Mouse (Mus musculus) lung, postnatal 0 days (tissue): ENCODE data around the gene H13. TPM values are rescaled to one million over a fixed set of nuclear protein-coding genes. Genes with fewer than 3 reads are reported as not detected.

Experiments
- ATAC-seq: fragments of 200-750 bp; cut with Nextera tagmentation; 2 replicates; pipeline ENCODE4 v1.8.0; 2017; ENCODE audit warnings: moderate library complexity
- DNase-seq: peaks from one replicate; pipeline ENCODE4 v3.0.0-alpha.2; 2016; ENCODE audit warnings: low spot score
- H3K27ac ChIP-seq: fragments of 300-500 bp; sonication (generic); 2 replicates; pipeline ENCODE4 v1.5.1; 2014; ENCODE audit warnings: antibody characterized with exemption, mild to moderate bottlenecking, low read length, mixed read lengths
- H3K27me3 ChIP-seq: fragments of 300-500 bp; sonication (generic); replicated peaks from 2 replicates; pipeline ENCODE4 v1.6.1; 2014; ENCODE audit warnings: low read length, mixed read lengths; ENCODE audit not compliant: insufficient read depth
- H3K36me3 ChIP-seq: fragments of 300-500 bp; sonication (generic); 2 replicates; pipeline ENCODE4 v1.6.1; 2014; ENCODE audit warnings: low read length, mixed read lengths; ENCODE audit not compliant: insufficient read depth
- H3K4me1 ChIP-seq: fragments of 300-500 bp; sonication (generic); 2 replicates; pipeline ENCODE4 v1.6.1; 2014; ENCODE audit warnings: antibody characterized with exemption, low read depth, low read length, mixed read lengths; ENCODE audit not compliant: insufficient read depth
- H3K4me2 ChIP-seq: fragments of 300-500 bp; sonication (generic); replicated peaks from 2 replicates; pipeline ENCODE4 v1.6.1; 2014; ENCODE audit warnings: low read depth, mild to moderate bottlenecking, low read length, moderate library complexity, mixed read lengths
- H3K4me3 ChIP-seq: fragments of 300-500 bp; sonication (generic); 2 replicates; pipeline ENCODE4 v1.5.1; 2014; ENCODE audit warnings: low read depth, low read length
- H3K9ac ChIP-seq: fragments of 300-500 bp; sonication (generic); replicated peaks from 2 replicates; pipeline ENCODE4 v1.6.1; 2014; ENCODE audit warnings: low read depth, mild to moderate bottlenecking
- H3K9me3 ChIP-seq: fragments of 300-500 bp; sonication (generic); 2 replicates; pipeline ENCODE4 v1.6.1; 2016; ENCODE audit warnings: low read length, mixed read lengths
- CTCF ChIP-seq: IDR thresholded peaks from 2 replicates; pipeline ENCODE4 v1.5.1; 2016; ENCODE audit warnings: antibody characterized with exemption, mild to moderate bottlenecking
- EP300 ChIP-seq: IDR thresholded peaks from 2 replicates; pipeline ENCODE4 v1.6.1; 2016; ENCODE audit warnings: antibody characterized with exemption, mild to moderate bottlenecking, control low read depth
- WGBS: fragments of 180-500 bp; shearing (Covaris S2); extraction: QIAGEN DNeasy Blood & Tissue Kit; methylation state at CpG from one replicate; pipeline ENCODE4 v1.1.7; 2014; 5-methylcytosine and 5-hydroxymethylcytosine counted together
- polyA plus RNA-seq: library from polyadenylated mRNA; unstranded; fragments of >200 nt; fragmentation: Nextera tagmentation; extraction: Ambion mirVana; gene quantifications from 2 replicates; pipeline ENCODE4 v1.2.1, GENCODE M21; 2015

H13 gene
- polyA plus RNA-seq, 1 experiment from 2014 or later = 127 TPM

DNA sequence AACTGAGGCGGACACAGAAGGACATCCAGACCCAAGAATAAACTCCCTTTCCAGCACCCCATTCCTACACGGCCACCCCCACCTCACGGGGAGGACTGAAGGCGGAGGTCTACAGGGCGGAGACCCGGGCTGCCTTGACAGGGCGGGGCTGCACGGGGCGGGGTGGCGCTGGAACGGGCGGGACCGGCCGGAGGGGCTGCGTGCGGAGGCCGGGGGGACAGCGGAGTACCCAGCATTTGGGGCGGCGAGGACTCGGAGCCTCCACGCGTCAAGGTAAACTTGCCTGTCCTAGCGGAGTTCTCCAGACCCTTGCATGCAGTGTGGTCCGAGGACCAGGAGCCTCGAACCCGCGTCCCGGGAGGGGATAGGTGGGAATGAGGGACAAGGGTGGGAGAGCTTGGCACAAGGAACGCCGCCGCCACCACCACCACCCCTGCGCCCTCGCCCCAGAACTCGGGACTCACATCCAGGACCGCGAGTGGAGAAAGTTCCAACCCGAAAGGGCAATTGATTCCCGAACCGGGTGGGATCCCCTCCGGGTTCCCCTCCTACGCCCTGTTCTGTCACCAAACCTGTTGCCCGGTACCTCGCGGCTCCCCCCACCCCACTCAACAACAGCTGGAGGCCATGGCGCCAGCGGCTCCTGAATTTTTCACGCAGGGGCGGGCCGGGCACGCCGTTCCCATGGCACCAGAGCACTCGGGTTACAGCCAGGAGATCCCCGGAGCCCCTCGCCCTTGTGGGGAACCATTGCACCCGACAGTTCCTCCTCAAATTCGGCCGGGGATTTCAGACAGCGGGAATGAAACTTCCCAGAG is 42.3 kb upstream of the H13 start, which contains the start of gene Rem1:
Gene Rem1, plus strand, starts transcription at position 178 of the 818 bp plus-strand sequence.
- Histone ChIP-seq H3K36me3 (no peaks in the 10 kb centered on the region), H3K4me1 (no peaks in the 10 kb centered on the region), H3K9ac (peak within 1 kb of the TSS; percentile 56), H3K4me2 (peak within 1 kb of the TSS; percentile 69), H3K9me3 (no peaks in the 10 kb centered on the region), H3K27ac (peak within 1 kb of the TSS; percentile 72; the same call in 1 of the 2 replicates), H3K4me3 (peak within 1 kb of the TSS; percentile 53), H3K27me3 (no peaks in the 10 kb centered on the region)
- TF ChIP-seq EP300 (no peak), CTCF (no peak)
- ATAC-seq = peak; percentile 79
- WGBS = 1% methylated on average over 51 of the region's 59 CpGs
- peak; percentile 61 for DNase-seq

GRCm38 (mm10) chr2:152628066-152628465 is 41.2 kb upstream of the H13 start:
- no peak overlapping the region for H3K27ac ChIP-seq

DNA sequence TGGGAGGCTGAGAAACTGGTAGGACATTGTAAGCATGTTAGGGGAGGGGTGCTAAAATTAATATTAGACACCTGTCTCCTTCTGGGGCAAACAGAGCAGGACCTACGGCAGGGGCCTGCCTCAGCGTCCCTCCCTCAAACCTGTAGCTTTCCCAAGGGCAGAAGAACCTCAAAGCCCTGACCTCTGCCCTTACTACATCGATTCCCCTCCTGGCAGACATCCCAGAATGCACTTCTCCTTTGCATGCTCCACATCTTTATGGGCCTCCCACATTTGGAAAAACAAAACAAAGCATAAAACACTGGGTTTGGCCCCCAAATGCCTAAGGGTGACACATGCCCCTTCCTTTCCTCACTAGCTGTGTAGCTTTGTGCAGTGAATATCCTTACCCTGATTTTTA is 40.0 kb upstream of the H13 start:
- 52% methylated on average over 3 of the region's 3 CpGs for WGBS
- Histone ChIP-seq H3K4me2 (peak overlapping the region; percentile 1; the same call in 1 of the 2 replicates), H3K27me3 (no peaks in the 10 kb centered on the region), H3K36me3 (0 out of 2 replicates have a peak, but pooled peaks cover under 1% of the 10 kb centered on the region), H3K9ac (no peak overlapping the region), H3K4me1 (no peaks in the 10 kb centered on the region), H3K9me3 (no peaks in the 10 kb centered on the region), H3K27ac (no peak overlapping the region), H3K4me3 (no peak overlapping the region)
- no peak for ATAC-seq
- TF ChIP-seq CTCF = no peak
- no peak for TF ChIP-seq EP300
- DNase-seq = no peak

More at GRCm38 (mm10) chr2:152628066-152628465, 41.2 kb upstream of the H13 start:
- Histone ChIP-seq H3K27me3 (no peaks in the 10 kb centered on the region), H3K4me3 (peak overlapping the region; percentile 53), H3K36me3 (no peaks in the 10 kb centered on the region), H3K9me3 (no peaks in the 10 kb centered on the region), H3K4me2 (peak overlapping the region; percentile 69), H3K4me1 (no peaks in the 10 kb centered on the region), H3K9ac (peak overlapping the region; percentile 56; the same call in 1 of the 2 replicates)
- 45% methylated on average over 17 of the region's 17 CpGs for WGBS
- ATAC-seq (no peak), DNase-seq (no peak)
- TF ChIP-seq EP300 (no peak), CTCF (no peak)

- Histone ChIP-seq H3K9ac (no peak overlapping the region), H3K36me3 (0 out of 2 replicates have a peak, but pooled peaks cover 3% of the 10 kb centered on the region), H3K4me3 (no peak overlapping the region), H3K9me3 (no peaks in the 10 kb centered on the region), H3K27me3 (no peaks in the 10 kb centered on the region), H3K4me2 (no peak overlapping the region), H3K27ac (no peak overlapping the region), H3K4me1 (no peaks in the 10 kb centered on the region)
- TF ChIP-seq EP300 = no peak
- no peak for ATAC-seq
- DNase-seq = no peak
- 77% methylated on average over 6 of the region's 6 CpGs for WGBS
Measured at GRCm38 (mm10) chr2:152629904-152630303, 39.4 kb upstream of the H13 start.

DNA sequence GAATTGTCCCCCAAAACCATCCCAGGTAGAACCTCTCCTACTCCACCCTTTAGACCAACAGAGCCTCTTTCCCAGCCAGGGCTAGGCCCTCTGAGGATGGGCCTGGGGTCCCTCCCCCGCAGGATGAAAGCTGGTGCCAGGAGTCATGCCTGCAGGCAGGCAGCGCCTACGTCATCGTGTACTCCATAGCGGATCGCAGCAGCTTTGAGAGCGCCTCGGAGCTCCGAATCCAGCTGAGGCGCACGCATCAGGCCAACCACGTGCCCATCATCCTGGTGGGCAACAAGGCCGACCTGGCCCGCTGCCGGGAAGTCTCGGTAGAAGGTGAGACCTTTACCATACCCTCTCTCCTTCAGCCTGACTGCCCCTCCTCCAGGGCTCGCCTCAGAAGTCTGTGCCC is 35.9 kb upstream of the H13 start:
- DNase-seq = peak; percentile 61
- Histone ChIP-seq H3K4me2 (0 out of 2 replicates have a peak overlapping the region, but pooled peaks have one; percentile 14), H3K27me3 (no peaks in the 10 kb centered on the region), H3K4me1 (peaks cover 5% of the 10 kb centered on the region; the same call in 1 of the 2 replicates), H3K27ac (0 out of 2 replicates have a peak overlapping the region, but pooled peaks have one; percentile 27), H3K36me3 (0 out of 2 replicates have a peak, but pooled peaks cover 3% of the 10 kb centered on the region), H3K9me3 (no peaks in the 10 kb centered on the region), H3K9ac (no peak overlapping the region), H3K4me3 (no peak overlapping the region)
- no peak for ATAC-seq
- 9% methylated on average over 15 of the region's 17 CpGs for WGBS
- no peak for TF ChIP-seq CTCF
- TF ChIP-seq EP300 = no peak

DNA sequence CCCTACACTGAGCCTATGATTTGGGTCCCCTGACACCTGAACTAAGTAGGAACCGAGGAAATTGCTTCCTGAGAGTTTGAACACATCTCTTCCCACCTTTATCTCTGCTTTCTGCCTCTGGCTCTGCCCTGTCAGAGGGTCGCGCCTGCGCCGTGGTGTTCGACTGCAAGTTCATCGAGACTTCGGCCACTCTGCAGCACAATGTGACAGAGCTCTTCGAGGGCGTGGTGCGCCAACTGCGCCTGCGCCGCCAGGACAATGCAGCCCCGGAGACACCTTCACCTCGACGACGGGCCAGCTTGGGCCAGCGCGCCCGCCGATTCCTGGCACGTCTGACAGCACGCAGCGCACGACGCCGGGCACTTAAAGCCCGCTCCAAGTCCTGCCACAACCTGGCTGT is 35.0 kb upstream of the H13 start:
- Histone ChIP-seq H3K4me2 (no peak overlapping the region), H3K27ac (no peak overlapping the region), H3K4me1 (peaks cover 5% of the 10 kb centered on the region; the same call in 1 of the 2 replicates), H3K9ac (no peak overlapping the region), H3K4me3 (no peak overlapping the region), H3K36me3 (0 out of 2 replicates have a peak, but pooled peaks cover 3% of the 10 kb centered on the region), H3K27me3 (no peaks in the 10 kb centered on the region), H3K9me3 (no peaks in the 10 kb centered on the region)
- TF ChIP-seq EP300 (no peak), CTCF (no peak)
- WGBS = 65% methylated on average over 29 of the region's 29 CpGs
- DNase-seq = no peak
- ATAC-seq = no peak
